Mouse (Mus musculus): ENCODE measurements around the gene Cdx2.

DNA sequence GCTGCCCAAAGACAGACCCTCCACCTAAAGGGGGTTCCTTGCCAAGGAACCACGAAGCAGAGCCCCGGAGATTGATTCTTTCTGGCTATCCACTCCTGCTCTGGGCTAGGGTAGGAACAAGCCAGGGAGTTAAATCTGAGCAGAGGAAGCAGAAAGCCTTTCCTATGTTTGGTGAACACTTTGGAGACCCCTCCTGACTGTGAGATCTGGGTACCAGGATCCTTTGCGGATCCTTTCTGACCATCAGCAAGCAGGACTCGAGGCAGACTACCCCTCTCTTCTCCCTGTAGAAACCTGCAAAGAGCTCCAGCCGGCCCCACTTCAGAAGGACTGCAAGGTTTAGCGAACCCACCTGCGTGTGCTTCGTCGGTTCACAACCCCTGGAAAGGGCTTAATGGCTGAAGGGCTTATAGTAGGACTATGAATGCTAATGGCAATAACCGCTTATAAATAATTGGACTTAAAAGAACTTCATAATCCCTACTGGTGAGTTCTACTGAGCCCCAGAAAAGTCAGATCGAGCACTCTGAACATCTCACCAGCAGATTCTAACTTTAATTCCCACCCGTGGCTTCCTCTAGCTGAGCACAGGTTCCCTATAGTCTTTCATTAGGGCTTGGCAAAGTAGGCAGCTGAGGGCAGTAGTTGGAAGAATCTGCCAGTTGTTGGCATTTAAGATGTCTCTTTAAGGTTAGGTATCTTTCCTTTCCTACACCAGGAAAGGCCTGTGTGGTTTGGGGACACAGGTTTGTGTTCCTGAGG lies 34.8 kb downstream of the Cdx2 start:
- TF ChIP-seq POLR2A (IDR thresholded peaks at IDR 0.05; ENCODE audit: insufficient read depth, low read length) (no peak), EP300 (IDR thresholded peaks at IDR 0.05; ENCODE audit: insufficient read depth, low read depth, low read length) (no peak), CTCF (IDR thresholded peaks at IDR 0.05; ENCODE audit: low read depth, low read length) (no peak)
